Mouse (Mus musculus): ENCODE measurements around the gene Dag1.
A peak's percentile ranks its signal among the peaks of the same experiment; 100 is the strongest.
"Not testable (repeated sequence)": the region's sequence is repeated elsewhere in the genome, so short reads cannot be mapped to it uniquely, and the experiment has no call there.

The Dag1 gene

DNA sequence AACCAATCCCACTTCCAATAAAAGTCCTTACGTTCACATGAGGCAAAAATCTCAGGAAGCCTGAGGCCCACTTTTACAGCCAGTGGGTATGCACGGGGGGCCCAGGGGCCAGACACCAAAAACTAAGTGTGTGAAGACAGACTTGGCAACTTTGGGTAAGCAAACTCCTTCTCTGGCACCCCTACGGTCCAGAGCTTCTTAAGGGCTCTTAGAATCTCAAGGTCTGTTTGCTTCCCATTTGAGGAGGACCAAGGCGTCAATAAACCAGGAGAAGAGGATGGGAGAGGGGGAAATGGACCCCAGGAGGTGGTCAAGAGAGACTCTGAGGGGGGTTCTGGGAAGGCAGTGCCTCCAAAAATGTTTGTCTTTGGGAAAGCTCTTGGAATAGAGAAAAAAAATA is 9.7 kb upstream of the Dag1 start:
- no peak for DNase-seq

- DNase-seq = no peak
These were observed 8.9 kb upstream of the Dag1 start for GRCm38 (mm10) chr9:108272691-108273090.

DNA sequence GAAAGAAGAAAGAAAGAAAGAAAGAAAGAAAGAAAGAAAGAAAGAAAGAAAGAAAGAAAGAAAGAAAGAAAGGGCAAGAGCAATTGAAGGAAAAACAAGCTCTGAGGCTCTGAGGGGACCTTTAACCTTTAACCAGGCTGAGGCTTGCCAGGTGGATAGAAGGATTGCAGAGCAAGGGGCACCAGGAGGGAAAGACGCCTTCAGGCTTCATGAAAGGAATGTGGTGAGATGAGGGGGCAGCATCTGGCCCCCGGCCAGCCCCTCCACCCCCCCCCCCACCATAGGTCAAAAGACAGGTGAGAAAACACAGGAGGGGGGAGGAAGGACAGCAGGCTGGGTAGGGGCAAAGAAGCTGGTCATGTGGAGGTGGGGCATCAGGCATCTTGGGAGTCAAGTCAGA is 8.2 kb upstream of the Dag1 start:
- DNase-seq = no peak

- DNase-seq = not testable (repeated sequence)
These were observed 4.9 kb upstream of the Dag1 start for GRCm38 (mm10) chr9:108268701-108269100.

- DNase-seq = no peak
These were observed 3.9 kb upstream of the Dag1 start for GRCm38 (mm10) chr9:108267691-108268090.

GRCm38 (mm10) chr9:108266261-108266935 is 2.6 kb upstream of the Dag1 start:
- DNase-seq = no peak

DNA sequence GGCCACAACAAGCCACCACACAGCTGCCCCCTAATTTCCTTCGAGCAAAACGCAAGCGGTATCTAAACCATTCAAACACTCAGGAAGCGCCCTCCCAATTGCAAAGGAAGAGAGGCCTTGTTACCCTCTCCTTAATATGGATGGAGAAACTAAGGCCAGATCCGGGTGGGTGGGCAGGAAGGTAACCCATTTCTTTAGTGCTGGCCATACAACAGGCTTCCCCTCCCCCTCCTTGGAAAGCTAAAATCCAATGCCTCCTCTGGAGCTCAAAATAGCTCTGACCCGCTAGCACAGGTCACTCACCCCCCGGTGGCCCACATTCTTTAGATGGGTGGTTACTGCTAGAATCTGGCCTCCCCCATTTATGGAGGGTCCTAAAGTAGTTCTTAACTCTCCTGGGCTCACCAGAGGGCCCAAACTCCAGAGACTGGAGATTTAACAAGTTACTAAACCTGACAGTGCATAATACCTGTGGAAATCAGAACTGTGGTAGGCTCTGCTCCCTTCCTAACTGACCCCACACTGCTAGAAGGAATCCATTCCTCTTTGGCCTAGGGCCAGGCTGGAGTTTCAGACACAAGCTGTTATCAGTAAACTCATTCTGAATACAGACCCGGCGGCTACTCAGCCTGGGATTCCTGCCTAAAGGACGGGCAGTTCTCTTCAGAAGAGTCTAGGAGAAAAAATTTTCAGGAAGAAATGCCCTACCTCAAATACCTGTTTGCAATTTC is 598 bp upstream of the Dag1 start:
- DNase-seq = peak; percentile 61

DNA sequence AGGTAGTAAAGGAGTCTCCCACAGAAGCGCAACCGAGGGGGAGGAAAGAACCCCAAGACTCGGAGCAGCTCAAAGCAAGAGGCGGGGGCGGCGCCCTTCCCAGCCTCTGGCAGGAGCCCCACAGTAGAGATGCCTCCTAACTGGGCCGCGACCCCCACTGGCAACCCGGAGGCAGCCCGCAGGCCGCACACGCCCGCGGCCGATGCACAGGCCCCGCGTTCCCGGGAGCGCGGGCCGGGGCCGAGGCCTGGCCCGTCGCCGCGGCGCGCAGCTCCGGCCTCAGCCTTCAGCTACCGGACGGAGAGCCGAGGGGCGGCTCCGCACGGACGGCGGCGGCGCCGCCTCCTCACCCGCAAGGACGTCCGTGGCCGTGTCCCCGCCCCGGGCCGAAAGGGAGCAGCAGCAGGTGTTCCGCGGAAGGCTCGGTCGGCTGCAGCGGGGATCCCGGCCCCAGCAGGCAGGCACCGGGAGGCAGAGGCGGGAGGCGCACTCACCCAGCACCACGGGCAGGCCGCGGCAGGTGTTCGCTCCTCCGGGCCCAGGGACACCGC is 552 bp downstream of the Dag1 start:
- DNase-seq = no peak

GRCm38 (mm10) chr9:108262494-108263049 is 1.2 kb downstream of the Dag1 start:
- no peak for DNase-seq

GRCm38 (mm10) chr9:108261865-108262264 is 1.9 kb downstream of the Dag1 start:
- no peak for DNase-seq

DNA sequence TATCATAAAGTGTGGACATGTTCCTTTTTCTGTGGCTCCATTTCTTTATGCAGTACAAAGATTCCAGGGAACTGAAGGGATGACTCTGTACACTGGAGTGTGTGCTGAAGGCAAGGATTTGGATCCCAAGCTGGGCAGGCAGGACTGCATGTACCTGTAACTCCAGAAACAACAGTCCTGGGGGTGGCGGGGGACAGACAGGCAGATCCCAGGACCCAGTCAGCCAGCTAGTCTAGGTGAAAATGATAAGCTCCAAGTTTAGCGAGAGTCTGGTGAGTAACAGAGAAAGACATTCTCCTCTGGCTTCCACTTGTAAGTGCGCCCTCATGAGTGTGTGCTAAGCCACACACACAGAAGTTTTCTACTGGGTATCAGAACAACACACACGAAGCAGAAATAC is 3.2 kb downstream of the Dag1 start:
- DNase-seq = no peak

DNA sequence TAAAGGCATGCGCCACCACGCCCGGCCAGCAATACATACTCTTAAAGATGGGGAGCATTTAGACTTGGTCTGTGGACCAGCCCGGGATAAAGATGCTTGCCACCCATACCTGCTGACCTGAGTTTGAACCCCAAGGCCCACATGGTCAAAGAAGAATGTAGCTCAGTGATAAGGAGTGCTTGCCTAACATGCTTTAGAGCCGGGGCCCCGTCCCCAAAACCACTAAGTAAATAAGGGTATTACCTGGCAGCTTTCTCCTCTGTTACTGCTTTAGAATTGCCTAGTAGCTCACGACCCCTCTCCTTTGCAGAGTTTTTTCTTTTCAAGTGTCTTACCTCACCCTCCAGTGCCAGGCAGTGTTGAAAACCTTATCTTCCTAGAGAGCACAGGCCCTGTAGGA is 11.0 kb downstream of the Dag1 start:
- DNase-seq = no peak

DNA sequence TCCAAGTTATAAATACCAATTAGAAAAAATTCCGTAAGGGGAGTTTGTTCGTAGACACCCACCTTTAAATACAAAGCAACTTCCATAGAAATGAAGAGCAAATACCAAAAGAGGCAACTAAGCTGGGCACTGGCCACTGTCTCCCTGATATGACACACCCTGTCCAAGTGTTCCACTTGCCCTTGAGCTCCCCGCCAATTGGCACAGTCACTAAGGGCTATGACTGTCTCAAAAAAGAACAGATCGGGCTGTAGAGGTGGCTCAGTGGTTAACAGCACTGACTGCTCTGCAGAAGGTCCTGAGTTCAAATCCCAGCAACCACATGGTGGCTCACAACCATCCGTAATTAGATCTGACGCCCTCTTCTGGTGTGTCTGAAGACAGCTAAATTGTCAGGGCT is 11.9 kb downstream of the Dag1 start:
- no peak for DNase-seq

- DNase-seq = no peak
These were observed 14.8 kb downstream of the Dag1 start for GRCm38 (mm10) chr9:108248957-108249356.

DNA sequence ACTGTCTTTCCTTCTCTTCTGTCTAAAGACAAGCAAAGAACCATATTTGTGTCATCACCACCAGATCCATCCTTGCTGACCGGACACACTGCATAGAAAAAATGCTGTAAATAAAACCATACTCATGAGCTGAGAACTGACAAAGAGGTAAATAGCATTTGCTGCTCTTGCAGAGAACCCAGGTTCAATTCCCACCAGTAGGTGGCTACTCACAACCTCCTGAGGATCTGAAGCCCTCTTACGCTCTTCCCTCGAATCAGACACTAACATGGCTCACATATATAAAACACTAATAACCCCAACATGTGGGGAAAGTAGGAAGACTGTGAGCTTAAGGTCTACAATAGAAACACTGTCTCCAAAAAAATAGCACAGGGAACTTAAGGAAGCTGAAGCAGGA is 18.8 kb downstream of the Dag1 start:
- DNase-seq = no peak

GRCm38 (mm10) chr9:108244540-108244939 is 19.2 kb downstream of the Dag1 start:
- DNase-seq = no peak

GRCm38 (mm10) chr9:108239951-108240350 is 23.8 kb downstream of the Dag1 start:
- DNase-seq = no peak

DNA sequence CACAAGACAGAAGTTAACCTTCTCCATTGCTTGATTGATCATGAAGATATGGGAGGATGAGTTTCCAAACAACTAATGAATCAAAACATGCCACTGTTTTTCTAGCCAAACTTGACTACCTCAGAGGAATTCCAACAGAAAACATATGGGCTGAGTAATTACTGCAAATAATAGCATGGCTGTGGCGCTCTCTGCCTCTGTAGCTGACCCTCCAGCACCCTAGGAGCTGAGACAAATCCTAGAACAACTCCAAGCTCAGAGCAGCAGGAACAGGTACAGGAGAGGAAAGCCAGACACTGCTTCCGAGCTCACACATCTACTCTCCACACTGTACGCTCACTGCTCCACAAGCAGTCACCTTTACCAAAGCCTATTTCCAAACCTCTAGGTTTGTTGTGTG is 24.9 kb downstream of the Dag1 start:
- no peak for DNase-seq

DNA sequence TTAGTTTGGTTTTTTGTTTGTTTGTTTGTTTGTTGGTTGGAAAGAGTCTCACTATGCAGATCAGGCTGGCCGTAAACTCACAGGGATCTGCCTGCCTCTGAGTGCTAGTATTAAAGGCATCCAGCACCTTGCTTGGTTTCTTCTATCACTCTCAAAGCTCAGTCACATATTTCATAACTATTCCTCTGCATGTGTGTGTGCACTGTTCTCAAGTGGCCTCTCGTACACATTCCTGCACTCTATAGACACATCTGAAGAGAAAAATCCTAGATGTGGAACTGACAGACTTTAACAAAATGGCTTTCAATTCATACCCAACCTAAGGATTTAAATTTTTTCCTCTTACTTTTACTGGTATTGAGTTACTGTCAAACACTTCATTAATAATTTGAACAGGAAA is 25.4 kb downstream of the Dag1 start:
- DNase-seq = no peak

GRCm38 (mm10) chr9:108234682-108235081 is 29.1 kb downstream of the Dag1 start:
- no peak for DNase-seq

- DNase-seq = no peak
These were observed 30.9 kb downstream of the Dag1 start for GRCm38 (mm10) chr9:108232908-108233307.

DNA sequence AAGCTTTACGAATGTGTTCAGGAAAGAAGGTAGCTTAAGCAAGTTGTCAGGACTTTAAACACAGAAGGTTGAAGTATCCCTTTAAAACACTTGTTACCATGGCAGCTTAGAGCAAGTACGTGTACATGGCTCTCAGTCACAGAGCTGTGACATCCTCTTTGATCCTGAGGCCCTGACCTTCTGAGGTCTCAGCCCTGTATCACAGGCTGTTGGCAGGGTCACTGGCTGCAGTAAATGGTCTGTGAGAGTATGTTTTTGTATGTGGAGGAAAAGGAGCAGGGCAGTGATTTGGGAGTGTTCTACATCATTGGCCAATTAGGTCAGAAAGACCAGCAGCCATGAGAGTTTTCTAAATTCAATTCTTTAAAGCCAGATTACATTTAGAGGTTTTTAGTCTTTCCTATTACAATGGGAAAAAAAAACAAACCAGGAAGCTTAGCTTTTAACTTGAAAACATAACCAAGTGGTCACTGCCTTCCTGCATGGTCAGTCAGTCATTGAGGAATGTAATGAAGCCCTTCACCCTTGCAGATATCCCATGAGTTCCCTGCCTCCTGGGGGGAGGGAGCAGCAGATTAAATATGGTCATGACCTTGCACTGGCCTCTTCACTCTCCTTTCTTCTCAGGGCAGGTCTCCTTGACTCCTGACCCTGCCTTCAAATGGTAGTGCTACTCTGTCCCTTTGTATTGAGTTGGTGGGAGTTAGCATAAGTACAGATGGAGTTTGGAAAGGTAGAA is 35.7 kb downstream of the Dag1 start:
- DNase-seq = no peak

DNA sequence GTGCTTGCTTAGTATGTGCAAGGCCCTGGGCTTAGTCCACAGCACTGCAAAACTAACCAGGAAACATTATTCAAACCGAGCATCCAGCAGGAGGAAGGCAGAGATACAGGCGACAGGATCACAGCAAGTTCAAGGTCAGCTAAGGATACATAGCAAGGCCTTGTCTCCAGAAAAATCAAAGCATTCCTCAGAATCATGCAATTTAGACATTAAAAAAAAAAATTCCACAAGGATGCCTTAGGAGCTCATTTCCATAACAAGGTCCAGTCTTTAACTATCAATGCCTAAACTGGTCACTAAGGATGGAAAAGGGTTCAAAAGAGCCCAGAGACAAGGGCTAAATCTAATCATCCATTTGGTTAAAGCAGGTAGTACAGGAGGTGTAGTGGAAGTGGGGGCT is 38.6 kb downstream of the Dag1 start:
- DNase-seq = no peak
